Comparison of ENCODE assay signal across 22 mouse cellular contexts in genomic region chr12:36530920-36531319, GRCm38 (mm10).
"Had no signal": no experiment of that assay in that cellular context is flagged by ENCODE, and none has a peak within 500 bp of the region (broad histone marks: within the 10 kb centered on the region; RNA-seq: fewer than 3 reads in every experiment).

No protein-coding gene starts in this region.

- ATAC-seq: liver, postnatal 0 days; lung, postnatal 0 days; midbrain, embryonic 15.5 days had no signal

- H3K4me3 ChIP-seq: limb, embryonic 12.5 days; limb, embryonic 15.5 days; midbrain, embryonic 12.5 days; midbrain, embryonic 15.5 days; neural tube, embryonic 12.5 days; neural tube, embryonic 15.5 days had no signal

- H3K4me2 ChIP-seq: limb, embryonic 12.5 days; limb, embryonic 15.5 days; liver, embryonic 11.5 days; lung, embryonic 14.5 days; midbrain, embryonic 12.5 days; midbrain, embryonic 15.5 days; neural tube, embryonic 12.5 days; neural tube, embryonic 15.5 days had no signal

- H3K27me3 ChIP-seq: limb, embryonic 12.5 days; limb, embryonic 15.5 days; midbrain, embryonic 12.5 days; midbrain, embryonic 15.5 days; neural tube, embryonic 12.5 days; neural tube, embryonic 15.5 days had no signal

- H3K9ac ChIP-seq: limb, embryonic 12.5 days; limb, embryonic 15.5 days; liver, embryonic 14.5 days; liver, postnatal 0 days; lung, embryonic 14.5 days; midbrain, embryonic 12.5 days; midbrain, embryonic 15.5 days; neural tube, embryonic 12.5 days; neural tube, embryonic 15.5 days had no signal

- H3K27ac ChIP-seq: limb, embryonic 15.5 days; liver, embryonic 14.5 days; macrophage; midbrain, embryonic 12.5 days; midbrain, embryonic 15.5 days; neural tube, embryonic 12.5 days; neural tube, embryonic 15.5 days; stomach, postnatal 0 days had no signal

- H3K9me3 ChIP-seq: limb, embryonic 12.5 days; limb, embryonic 15.5 days; midbrain, embryonic 12.5 days; midbrain, embryonic 15.5 days; neural tube, embryonic 12.5 days; neural tube, embryonic 15.5 days had no signal

- H3K4me1 ChIP-seq: limb, embryonic 15.5 days; midbrain, embryonic 12.5 days; midbrain, embryonic 15.5 days; neural tube, embryonic 12.5 days; neural tube, embryonic 15.5 days had no signal

- H3K36me3 ChIP-seq: limb, embryonic 12.5 days; limb, embryonic 15.5 days; midbrain, embryonic 12.5 days; midbrain, embryonic 15.5 days; neural tube, embryonic 12.5 days; neural tube, embryonic 15.5 days had no signal

- DNase-seq: kidney, postnatal 10 days; layer of hippocampus, postnatal 36 days; left cerebral cortex, postnatal 4 days; liver, postnatal 0 days; lung, embryonic 14.5 days; right cerebral cortex, adult 18-20 months; right cerebral cortex, postnatal 14 days; right cerebral cortex, postnatal 4 days; thymus, adult 2 months; thymus, postnatal 14 days; thymus, postnatal 4 days had no signal
